Mouse (Mus musculus) embryonic facial prominence, embryonic 14.5 days (tissue): ENCODE results near the gene Dnm3. TPM values are rescaled to one million over a fixed set of nuclear protein-coding genes. Genes with fewer than 3 reads are reported as not detected.

ENCODE experiments used
- ATAC-seq: fragments of 200-750 bp; cut with Nextera tagmentation; 2 replicates; pipeline ENCODE4 v1.8.0; 2017; ENCODE audit warnings: low read depth, moderate number of reproducible peaks, moderate TSS enrichment
- DNase-seq: peaks from one replicate; pipeline ENCODE4 v3.0.0-alpha.2; 2015; ENCODE audit warnings: low spot score
- H3K27ac ChIP-seq: fragments of 300-500 bp; sonication (generic); replicated peaks from 2 replicates; pipeline ENCODE4 v1.5.1; 2014; ENCODE audit warnings: low read depth, mild to moderate bottlenecking, low read length, moderate library complexity
- H3K27me3 ChIP-seq: fragments of 300-500 bp; sonication (generic); replicated peaks from 2 replicates; pipeline ENCODE4 v1.6.1; 2014; ENCODE audit warnings: low read length; ENCODE audit not compliant: control insufficient read depth, insufficient read depth
- H3K36me3 ChIP-seq: fragments of 300-500 bp; sonication (generic); 2 replicates; pipeline ENCODE4 v1.6.1; 2014; ENCODE audit warnings: low read length, mixed read lengths; ENCODE audit not compliant: control insufficient read depth, insufficient read depth
- H3K4me1 ChIP-seq: fragments of 300-500 bp; sonication (generic); 2 replicates; pipeline ENCODE4 v1.6.1; 2014; ENCODE audit warnings: antibody characterized with exemption, low read length; ENCODE audit not compliant: control insufficient read depth, insufficient read depth
- H3K4me2 ChIP-seq: fragments of 300-500 bp; sonication (generic); 2 replicates; pipeline ENCODE4 v1.6.1; 2014; ENCODE audit warnings: low read depth, mild to moderate bottlenecking, low read length, moderate library complexity, mixed read lengths
- H3K4me3 ChIP-seq: fragments of 300-500 bp; sonication (generic); 2 replicates; pipeline ENCODE4 v1.5.1; 2014; ENCODE audit warnings: low read depth, mild to moderate bottlenecking, low read length
- H3K9ac ChIP-seq: fragments of 300-500 bp; sonication (generic); 2 replicates; pipeline ENCODE4 v1.6.1; 2014; ENCODE audit warnings: low read depth, mild to moderate bottlenecking, low read length, moderate library complexity, mixed read lengths
- H3K9me3 ChIP-seq: fragments of 300-500 bp; sonication (generic); 2 replicates; pipeline ENCODE4 v1.6.1; 2016; ENCODE audit warnings: low read length; ENCODE audit not compliant: control insufficient read depth
- WGBS: fragments of 180-500 bp; shearing (Covaris S2); extraction: QIAGEN DNeasy Blood & Tissue Kit; methylation state at CpG from one replicate; pipeline ENCODE4 v1.1.7; 2014; 5-methylcytosine and 5-hydroxymethylcytosine counted together
- polyA plus RNA-seq: library from polyadenylated mRNA; unstranded; fragments of >200 nt; fragmentation: Nextera tagmentation; extraction: Ambion mirVana; gene quantifications from 2 replicates; pipeline ENCODE4 v1.2.1, GENCODE M21; 2014

The Dnm3 gene
- polyA plus RNA-seq, 1 experiment from 2014 or later: 9.1 TPM

DNA sequence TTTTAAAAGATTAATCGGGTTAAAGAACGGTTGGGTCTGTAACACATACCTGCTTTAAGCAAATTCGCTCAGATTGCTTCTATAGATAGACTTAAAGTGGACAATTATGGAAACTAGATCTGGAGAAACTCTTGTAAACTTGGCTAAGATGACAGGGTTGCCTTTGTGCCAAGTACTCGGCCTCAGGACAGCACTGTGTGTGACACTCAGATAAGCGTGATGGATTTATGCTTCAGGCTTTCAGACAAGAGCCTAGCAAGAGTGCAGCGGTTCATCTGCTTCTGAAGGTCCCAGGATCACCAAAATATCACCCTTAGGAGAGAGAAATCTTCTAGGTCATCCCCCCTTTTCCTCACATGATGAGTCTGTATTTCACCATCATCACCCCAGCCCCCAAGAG, 277.4 kb downstream of the Dnm3 start:
- Histone ChIP-seq H3K27me3 (no peaks in the 10 kb centered on the region), H3K4me1 (peaks cover 26% of the 10 kb centered on the region), H3K9ac (no peak overlapping the region), H3K4me2 (no peak overlapping the region), H3K27ac (no peak overlapping the region), H3K4me3 (no peak overlapping the region), H3K9me3 (no peaks in the 10 kb centered on the region), H3K36me3 (no peaks in the 10 kb centered on the region)
- DNase-seq: no peak
- WGBS: 73% methylated on average over 6 of the region's 6 CpGs
- ATAC-seq: no peak

DNA sequence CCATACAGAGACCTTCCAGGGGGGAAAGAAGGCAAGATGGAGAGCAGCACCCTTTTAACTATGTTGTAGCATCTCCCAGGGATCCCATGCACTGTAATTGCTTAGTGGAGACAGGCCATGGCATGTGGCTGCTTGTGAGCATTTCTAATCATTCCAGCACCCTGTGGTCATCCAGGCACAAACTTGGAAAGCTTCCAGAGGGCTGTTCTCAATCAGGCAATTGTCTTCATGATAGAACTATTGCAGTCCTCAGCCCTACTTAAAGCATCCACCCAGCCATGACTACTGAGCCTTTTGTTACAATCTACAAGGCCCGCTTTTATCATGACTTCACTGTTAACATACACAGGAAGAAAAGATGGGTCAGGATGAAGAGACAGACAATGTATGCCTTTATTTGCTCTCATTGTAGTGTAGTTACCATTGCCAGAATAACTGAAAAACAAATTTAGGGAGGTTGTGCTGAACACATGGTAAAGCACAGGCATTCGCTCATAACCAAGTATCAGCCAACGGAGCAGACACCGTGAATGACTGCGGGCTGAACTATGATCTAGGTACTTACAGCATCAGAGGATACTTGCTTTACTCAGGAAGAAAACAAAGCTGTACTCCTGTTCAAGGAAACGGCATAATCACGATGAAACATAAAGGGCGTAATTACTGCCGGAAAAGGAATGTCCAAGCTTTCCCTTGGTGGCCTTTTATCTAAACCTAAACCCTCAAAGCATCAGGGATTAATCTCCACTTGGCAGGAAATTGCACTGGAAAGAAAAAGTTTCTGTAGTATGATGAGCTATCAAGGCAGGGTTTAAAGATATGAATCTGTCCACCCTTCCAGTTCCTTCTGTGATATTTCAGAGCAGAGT, 280.8 kb downstream of the Dnm3 start:
- peak overlapping the region; percentile 41 for H3K27ac ChIP-seq
- H3K9ac ChIP-seq: no peak overlapping the region

DNA sequence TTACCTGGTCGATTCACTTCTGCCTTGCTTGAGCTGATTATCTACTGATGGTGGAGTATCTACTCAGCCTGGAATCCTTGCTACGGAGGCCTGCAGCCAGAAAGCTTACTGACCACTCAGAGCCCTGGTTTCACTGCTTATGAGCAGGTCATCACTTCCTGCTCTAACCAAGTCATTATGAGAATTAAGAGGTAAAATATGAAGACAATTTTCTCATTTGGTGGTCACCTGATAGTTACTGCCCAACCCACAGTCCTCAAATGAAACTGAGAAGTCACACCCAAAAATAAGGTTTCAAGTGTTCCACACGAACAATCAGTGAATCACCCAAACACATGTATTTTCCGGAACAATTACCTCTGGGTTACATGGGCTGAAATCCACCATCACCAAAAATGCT, 289.1 kb downstream of the Dnm3 start:
- H3K36me3 ChIP-seq: no peaks in the 10 kb centered on the region
- no peak overlapping the region for H3K9ac ChIP-seq
- H3K27me3 ChIP-seq: no peaks in the 10 kb centered on the region
- WGBS: 87% methylated on average over 4 of the region's 4 CpGs
- ATAC-seq (no peak), DNase-seq (no peak)
- H3K4me2 ChIP-seq: no peak overlapping the region
- peaks cover 42% of the 10 kb centered on the region for H3K4me1 ChIP-seq
- H3K27ac ChIP-seq: peak overlapping the region; percentile 96
- H3K9me3 ChIP-seq: no peaks in the 10 kb centered on the region
- no peak overlapping the region for H3K4me3 ChIP-seq

More for the DNA sequence above, 280.8 kb downstream of the Dnm3 start:
- H3K4me2 ChIP-seq: no peak overlapping the region
- no peaks in the 10 kb centered on the region for H3K36me3 ChIP-seq
- DNase-seq: peak; percentile 80
- WGBS: 50% methylated on average over 9 of the region's 9 CpGs
- H3K4me3 ChIP-seq: no peak overlapping the region
- peaks cover 22% of the 10 kb centered on the region for H3K4me1 ChIP-seq
- no peaks in the 10 kb centered on the region for H3K27me3 ChIP-seq
- H3K9me3 ChIP-seq: no peaks in the 10 kb centered on the region
- ATAC-seq: peak; percentile 62; the same call in 1 of the 2 replicates

DNA sequence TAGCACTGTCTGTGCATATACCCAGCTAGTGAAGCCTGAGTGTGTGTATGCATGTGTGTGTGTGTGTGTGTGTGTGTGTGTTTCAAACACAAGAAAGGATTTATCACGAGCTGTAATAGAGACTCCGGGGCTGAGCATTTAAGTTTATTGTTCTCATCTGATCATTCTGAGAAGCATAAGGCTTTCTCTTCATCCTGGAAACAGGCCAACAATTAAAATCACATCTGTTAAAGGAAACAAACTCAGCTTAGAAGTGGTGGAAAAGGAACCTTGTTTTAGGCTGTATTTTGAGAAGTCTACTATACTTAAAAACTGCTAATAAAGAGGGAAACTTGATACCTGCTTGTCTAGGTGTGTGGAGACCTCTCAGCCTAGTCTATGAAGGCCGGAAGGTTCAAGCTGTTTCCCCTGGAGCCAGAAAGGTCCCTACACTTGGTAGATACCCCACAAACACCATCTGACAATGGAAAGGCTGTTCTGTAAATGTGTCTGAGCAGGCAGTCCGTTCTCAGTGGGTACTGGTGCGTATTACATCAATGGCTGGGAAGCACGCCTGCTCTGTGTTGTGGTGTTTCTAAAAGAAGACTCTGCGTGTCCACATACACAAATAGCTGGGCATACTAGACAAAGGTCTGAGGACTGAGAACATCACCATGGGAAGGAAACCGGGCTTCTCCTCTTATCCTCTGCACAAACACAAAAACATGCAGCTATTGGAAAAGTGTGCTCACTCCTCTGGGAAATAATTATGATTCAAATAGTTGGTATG, 290.3 kb downstream of the Dnm3 start:
- Histone ChIP-seq H3K9ac (0 out of 2 replicates have a peak overlapping the region, but pooled peaks have one; percentile 15), H3K4me3 (no peak overlapping the region), H3K36me3 (no peaks in the 10 kb centered on the region), H3K27me3 (no peaks in the 10 kb centered on the region), H3K4me2 (peak overlapping the region; percentile 18), H3K9me3 (no peaks in the 10 kb centered on the region), H3K27ac (peak overlapping the region; percentile 96), H3K4me1 (peaks cover 54% of the 10 kb centered on the region)
- peak; percentile 93 for DNase-seq
- WGBS: 18% methylated on average over 8 of the region's 8 CpGs
- peak; percentile 45 for ATAC-seq

DNA sequence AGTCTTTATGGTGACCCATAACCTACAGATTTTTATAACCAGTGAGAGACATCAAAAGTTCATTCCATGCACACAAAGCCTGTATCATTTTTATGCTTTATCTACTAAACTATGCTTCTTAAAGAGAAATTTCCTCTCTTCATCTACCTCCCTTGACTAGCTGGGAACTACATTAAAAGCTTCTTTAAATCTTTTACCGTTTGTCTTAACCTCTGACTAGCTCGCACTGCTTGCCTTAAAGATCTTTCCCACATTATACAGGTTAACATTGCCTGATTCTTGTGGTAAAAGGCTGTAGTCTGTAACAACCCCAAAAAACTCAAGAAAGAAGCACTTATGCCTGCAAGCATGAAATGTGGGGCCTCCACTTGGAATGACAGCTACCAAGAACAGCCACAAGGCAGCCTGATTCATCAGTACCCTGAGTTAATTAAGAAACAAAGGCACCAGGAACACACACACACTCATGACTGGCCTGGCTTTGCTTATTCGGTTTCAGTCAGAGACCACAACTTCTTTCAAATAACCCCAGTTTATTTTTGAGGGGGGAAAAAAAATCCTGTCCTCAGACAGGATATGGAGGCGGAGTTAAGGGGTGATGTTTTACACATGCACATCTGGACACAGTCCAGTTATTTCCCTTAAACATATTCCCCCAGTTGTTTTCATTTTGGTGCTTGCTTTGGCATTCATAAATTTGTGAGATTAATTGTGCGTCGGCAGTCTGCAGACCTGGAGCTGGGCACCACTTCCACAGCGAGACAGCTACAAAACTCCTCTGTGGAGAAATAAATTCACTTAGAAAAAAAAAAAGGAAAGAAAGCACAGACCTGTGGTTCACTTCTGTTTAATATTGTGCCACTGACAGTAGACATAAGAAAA, 291.1 kb downstream of the Dnm3 start:
- H3K9ac ChIP-seq: peak overlapping the region; percentile 17; the same call in 1 of the 2 replicates
- H3K4me2 ChIP-seq: peak overlapping the region; percentile 28
- H3K4me1 ChIP-seq: peaks cover 62% of the 10 kb centered on the region
- H3K27ac ChIP-seq: peak overlapping the region; percentile 96
- DNase-seq (peak; percentile 95), ATAC-seq (peak; percentile 34)
- no peak overlapping the region for H3K4me3 ChIP-seq
- H3K27me3 ChIP-seq: no peaks in the 10 kb centered on the region
- H3K9me3 ChIP-seq: no peaks in the 10 kb centered on the region
- H3K36me3 ChIP-seq: no peaks in the 10 kb centered on the region
- WGBS: 14% methylated on average over 7 of the region's 7 CpGs

DNA sequence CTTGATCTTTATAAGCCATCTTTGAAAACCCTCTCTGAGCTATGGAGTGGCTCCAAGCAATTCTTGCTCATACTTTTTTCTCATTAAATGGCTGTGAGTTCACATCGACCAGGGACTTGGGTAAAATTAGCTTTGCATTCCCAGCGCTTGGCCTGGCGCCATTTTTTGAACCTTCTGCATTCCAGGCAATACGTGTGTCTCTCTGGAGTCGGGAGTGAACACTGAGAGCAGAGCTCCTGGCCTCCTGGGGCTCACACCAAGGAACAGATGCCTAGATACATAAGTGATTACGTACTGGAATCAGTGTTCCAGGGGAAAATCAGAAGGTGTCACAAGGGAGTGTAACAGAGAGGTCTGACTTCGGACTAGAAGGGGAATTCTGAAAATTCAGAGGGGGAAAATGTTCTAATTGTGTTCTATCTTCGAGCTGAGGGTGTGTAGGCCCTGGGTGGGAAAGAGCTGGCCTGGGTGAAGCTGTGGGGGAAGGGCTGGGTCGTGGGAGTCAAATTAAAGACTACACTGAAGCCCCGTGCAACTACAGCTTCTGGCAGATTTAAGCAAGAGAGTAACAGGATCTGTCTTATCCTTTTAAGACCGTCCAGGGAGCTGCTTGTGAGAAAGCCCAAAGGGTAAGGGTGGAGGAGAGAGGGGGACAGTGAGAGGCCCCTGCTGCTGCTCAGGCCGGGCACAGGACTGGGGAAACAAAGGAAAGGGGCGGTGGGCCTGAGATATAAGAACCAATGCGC, 293.7 kb downstream of the Dnm3 start:
- H3K27me3 ChIP-seq: no peaks in the 10 kb centered on the region
- no peaks in the 10 kb centered on the region for H3K9me3 ChIP-seq
- ATAC-seq: peak; percentile 83
- DNase-seq: peak; percentile 95
- H3K36me3 ChIP-seq: no peaks in the 10 kb centered on the region
- peak overlapping the region; percentile 43 for H3K9ac ChIP-seq
- peak overlapping the region; percentile 10 for H3K4me2 ChIP-seq
- H3K27ac ChIP-seq: peak overlapping the region; percentile 96
- WGBS: 23% methylated on average over 14 of the region's 14 CpGs
- peaks cover 77% of the 10 kb centered on the region for H3K4me1 ChIP-seq
- H3K4me3 ChIP-seq: no peak overlapping the region

- WGBS: 29% methylated on average over 3 of the region's 3 CpGs
- 0 out of 2 replicates have a peak overlapping the region, but pooled peaks have one; percentile 43 for H3K9ac ChIP-seq
- H3K27ac ChIP-seq: peak overlapping the region; percentile 96
- DNase-seq (peak; percentile 59), ATAC-seq (no peak)
- H3K4me1 ChIP-seq: peaks cover 74% of the 10 kb centered on the region
- no peaks in the 10 kb centered on the region for H3K36me3 ChIP-seq
- 0 out of 2 replicates have a peak overlapping the region, but pooled peaks have one; percentile 10 for H3K4me2 ChIP-seq
- H3K27me3 ChIP-seq: no peaks in the 10 kb centered on the region
- no peaks in the 10 kb centered on the region for H3K9me3 ChIP-seq
- no peak overlapping the region for H3K4me3 ChIP-seq
Measured at GRCm38 (mm10) chr1:162183438-162183837, 294.4 kb downstream of the Dnm3 start.
